Mouse (Mus musculus) kidney, embryonic 15.5 days (tissue): ENCODE data around the gene Klk1b8. TPM values are rescaled to one million over a fixed set of nuclear protein-coding genes. Genes with fewer than 3 reads are reported as not detected.
"Not testable (repeated sequence)": the region's sequence is repeated elsewhere in the genome, so short reads cannot be mapped to it uniquely, and the experiment has no call there.

Source experiments
- ATAC-seq: fragments of 200-750 bp; cut with Nextera tagmentation; replicated peaks from 2 replicates; pipeline ENCODE4 v1.8.0; 2017; ENCODE audit warnings: moderate TSS enrichment; ENCODE audit not compliant: low FRiP score
- H3K27ac ChIP-seq: fragments of 300-500 bp; sonication (generic); 2 replicates; pipeline ENCODE4 v1.5.1; 2015; ENCODE audit warnings: mild to moderate bottlenecking, inconsistent platforms
- H3K27me3 ChIP-seq: fragments of 300-500 bp; sonication (generic); 2 replicates; pipeline ENCODE4 v1.6.1; 2015; ENCODE audit warnings: inconsistent platforms
- H3K36me3 ChIP-seq: fragments of 300-500 bp; sonication (generic); 2 replicates; pipeline ENCODE4 v1.6.1; 2015; ENCODE audit warnings: inconsistent platforms
- H3K4me1 ChIP-seq: fragments of 300-500 bp; sonication (generic); 2 replicates; pipeline ENCODE4 v1.6.1; 2015; ENCODE audit warnings: inconsistent platforms
- H3K4me2 ChIP-seq: fragments of 300-500 bp; sonication (generic); 2 replicates; pipeline ENCODE4 v1.6.1; 2015; ENCODE audit warnings: moderate library complexity, mild to moderate bottlenecking, inconsistent platforms
- H3K4me3 ChIP-seq: fragments of 300-500 bp; sonication (generic); replicated peaks from 2 replicates; pipeline ENCODE4 v1.5.1; 2015; ENCODE audit warnings: mild to moderate bottlenecking, inconsistent platforms
- H3K9ac ChIP-seq: fragments of 300-500 bp; sonication (generic); 2 replicates; pipeline ENCODE4 v1.6.1; 2015; ENCODE audit warnings: mild to moderate bottlenecking, inconsistent platforms
- H3K9me3 ChIP-seq: fragments of 300-500 bp; sonication (generic); replicated peaks from 2 replicates; pipeline ENCODE4 v1.6.1; 2016; ENCODE audit warnings: inconsistent platforms
- WGBS: fragments of 180-500 bp; shearing (Covaris S2); methylation state at CpG from one replicate; pipeline ENCODE4 v1.1.7; 2015; ENCODE audit warnings: mixed read lengths; 5-methylcytosine and 5-hydroxymethylcytosine counted together
- polyA plus RNA-seq: library from polyadenylated mRNA; unstranded; fragments of >200 nt; fragmentation: Nextera tagmentation; extraction: Ambion mirVana; gene quantifications from 2 replicates; pipeline ENCODE4 v1.2.1, GENCODE M21; 2015

The Klk1b8 gene
- polyA plus RNA-seq, 1 experiment from 2014 or later, result not detected

DNA sequence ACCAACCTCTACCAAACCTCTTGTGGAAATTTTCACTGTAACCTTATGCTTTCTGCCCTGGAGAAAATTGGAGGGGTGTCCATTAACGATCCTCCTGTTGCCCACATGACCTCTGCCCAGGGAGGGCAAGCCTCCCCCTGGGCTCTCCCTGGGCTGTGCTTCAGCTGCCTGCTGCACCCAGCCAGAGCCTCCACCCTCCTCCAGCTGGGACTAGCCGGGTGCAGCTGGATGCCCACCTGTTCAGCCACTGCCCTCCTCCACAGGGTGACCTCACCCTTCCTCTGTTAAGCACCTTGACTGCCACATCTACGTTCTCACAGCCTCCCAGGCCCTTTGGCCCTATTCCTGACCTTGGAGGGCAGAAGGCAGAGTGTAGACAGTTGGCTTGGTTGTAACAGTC is 15.7 kb upstream of the Klk1b8 start:
- no peak overlapping the region for H3K9ac ChIP-seq
- no peaks in the 10 kb centered on the region for H3K36me3 ChIP-seq
- H3K4me3 ChIP-seq, result no peak overlapping the region
- no peaks in the 10 kb centered on the region for H3K27me3 ChIP-seq
- H3K27ac ChIP-seq, result no peak overlapping the region
- ATAC-seq, result peak; percentile 80
- WGBS, result 29% methylated on average over 3 of the region's 3 CpGs
- no peaks in the 10 kb centered on the region for H3K9me3 ChIP-seq
- H3K4me2 ChIP-seq, result no peak overlapping the region
- H3K4me1 ChIP-seq, result 0 out of 2 replicates have a peak, but pooled peaks cover 5% of the 10 kb centered on the region

GRCm38 (mm10) chr7:43936551-43936950 is 13.9 kb upstream of the Klk1b8 start:
- H3K4me2 ChIP-seq, result no peak overlapping the region
- WGBS, result 85% methylated on average over 14 of the region's 14 CpGs
- H3K4me3 ChIP-seq, result no peak overlapping the region
- H3K27ac ChIP-seq, result no peak overlapping the region
- no peaks in the 10 kb centered on the region for H3K27me3 ChIP-seq
- H3K36me3 ChIP-seq, result no peaks in the 10 kb centered on the region
- H3K9ac ChIP-seq, result no peak overlapping the region
- 0 out of 2 replicates have a peak, but pooled peaks cover 5% of the 10 kb centered on the region for H3K4me1 ChIP-seq
- H3K9me3 ChIP-seq, result no peaks in the 10 kb centered on the region
- ATAC-seq, result no peak

DNA sequence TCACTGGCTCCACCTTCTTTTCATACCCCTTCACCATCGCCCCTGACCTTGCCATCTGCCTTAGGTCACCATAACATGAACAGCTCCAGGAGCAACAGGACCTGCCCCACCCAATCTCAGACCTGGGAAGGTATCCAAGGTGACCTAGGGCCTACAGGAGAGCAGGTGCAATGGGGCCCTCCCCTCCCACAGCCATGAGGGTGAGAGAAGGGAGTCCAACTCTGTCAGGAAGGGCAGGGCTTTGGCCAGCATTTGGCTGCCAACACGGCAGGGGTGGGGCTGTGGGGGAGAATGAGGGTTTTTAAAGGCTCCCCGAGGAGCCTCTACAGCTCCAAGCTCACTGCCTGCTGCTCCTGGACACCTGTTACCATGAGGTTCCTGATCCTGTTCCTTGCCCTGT is 8.2 kb upstream of the Klk1b8 start:
- H3K27ac ChIP-seq, H3K4me2 ChIP-seq, H3K9ac ChIP-seq, ATAC-seq, H3K9me3 ChIP-seq, H3K36me3 ChIP-seq, H3K4me3 ChIP-seq, H3K4me1 ChIP-seq, H3K27me3 ChIP-seq: not testable (repeated sequence)
- 71% methylated on average over 3 of the region's 3 CpGs for WGBS

GRCm38 (mm10) chr7:43944727-43945264 is 5.7 kb upstream of the Klk1b8 start:
- ATAC-seq, result no peak
- Histone ChIP-seq H3K4me2 (no peak overlapping the region), H3K27ac (no peak overlapping the region), H3K4me3 (no peak overlapping the region), H3K9ac (no peak overlapping the region), H3K36me3 (no peaks in the 10 kb centered on the region), H3K4me1 (no peaks in the 10 kb centered on the region), H3K9me3 (no peaks in the 10 kb centered on the region), H3K27me3 (no peaks in the 10 kb centered on the region)
- WGBS, result 76% methylated on average over 3 of the region's 3 CpGs

GRCm38 (mm10) chr7:43952703-43953102 is 2.2 kb downstream of the Klk1b8 start:
- no peak overlapping the region for H3K27ac ChIP-seq
- WGBS, result 28% methylated on average over 4 of the region's 4 CpGs
- peak; percentile 79 for ATAC-seq
- no peak overlapping the region for H3K9ac ChIP-seq
- no peaks in the 10 kb centered on the region for H3K27me3 ChIP-seq
- H3K36me3 ChIP-seq, result no peaks in the 10 kb centered on the region
- no peak overlapping the region for H3K4me3 ChIP-seq
- no peaks in the 10 kb centered on the region for H3K9me3 ChIP-seq
- H3K4me1 ChIP-seq, result 0 out of 2 replicates have a peak, but pooled peaks cover 10% of the 10 kb centered on the region
- H3K4me2 ChIP-seq, result no peak overlapping the region

DNA sequence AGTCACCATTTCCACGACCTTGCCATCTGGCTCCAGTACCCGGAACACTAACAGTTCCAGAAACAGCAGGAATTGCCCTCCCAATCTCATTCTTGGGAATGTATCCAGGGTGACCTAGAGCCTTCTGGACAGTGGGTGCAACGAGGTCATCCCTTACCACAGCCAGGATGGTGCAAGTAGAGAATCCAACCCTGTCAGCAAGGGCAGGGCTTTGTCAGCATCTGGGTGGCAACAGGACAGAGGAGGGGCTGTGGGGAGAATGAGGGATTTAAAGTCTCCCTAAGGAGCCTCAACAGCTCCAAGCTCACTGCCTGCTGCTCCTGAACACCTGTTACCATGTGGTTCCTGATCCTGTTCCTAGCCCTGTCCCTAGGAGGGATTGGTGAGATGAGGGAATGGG is 16.0 kb downstream of the Klk1b8 start, which contains the start of gene Klk1b1:
Klk1b1 (plus strand) TSS at position 301 of the 400 bp plus-strand sequence.
- WGBS, result 69% methylated on average over 3 of the region's 3 CpGs
- Histone ChIP-seq H3K27ac (no peak within 1 kb of the TSS), H3K36me3 (no peaks in the 10 kb centered on the region), H3K27me3 (no peaks in the 10 kb centered on the region), H3K4me3 (no peak within 1 kb of the TSS), H3K4me2 (no peak within 1 kb of the TSS), H3K9ac (no peak within 1 kb of the TSS), H3K9me3 (no peaks in the 10 kb centered on the region), H3K4me1 (no peaks in the 10 kb centered on the region)
- ATAC-seq, result no peak

- no peak overlapping the region for H3K4me3 ChIP-seq
- no peaks in the 10 kb centered on the region for H3K27me3 ChIP-seq
- no peak for ATAC-seq
- WGBS, result 79% methylated on average over 3 of the region's 3 CpGs
- H3K27ac ChIP-seq, result no peak overlapping the region
- H3K4me2 ChIP-seq, result no peak overlapping the region
- no peak overlapping the region for H3K9ac ChIP-seq
- H3K36me3 ChIP-seq, result no peaks in the 10 kb centered on the region
- no peaks in the 10 kb centered on the region for H3K9me3 ChIP-seq
- no peaks in the 10 kb centered on the region for H3K4me1 ChIP-seq
These were observed 16.6 kb downstream of the Klk1b8 start for GRCm38 (mm10) chr7:43967058-43967457.

DNA sequence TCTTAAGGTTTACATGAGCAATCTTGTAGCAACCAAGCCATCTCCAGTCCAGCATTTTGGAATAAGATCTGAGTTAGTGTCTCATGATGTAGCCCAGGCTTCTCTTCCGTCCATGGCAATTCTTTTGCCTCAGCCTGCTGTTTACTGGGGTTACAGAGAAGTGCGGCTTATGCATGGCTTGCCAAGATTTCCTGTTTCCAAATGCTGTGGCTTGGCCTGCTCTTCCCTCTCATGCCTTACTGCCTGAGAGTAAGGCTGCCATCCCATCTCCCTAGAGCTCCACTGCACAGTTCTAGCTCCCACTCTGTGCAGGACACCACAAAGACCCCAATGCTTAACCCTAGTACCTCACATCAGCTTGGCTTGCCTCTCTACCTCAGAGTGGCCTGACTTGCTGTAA is 17.1 kb downstream of the Klk1b8 start:
- Histone ChIP-seq H3K9me3 (no peaks in the 10 kb centered on the region), H3K27ac (no peak overlapping the region), H3K4me2 (no peak overlapping the region), H3K9ac (no peak overlapping the region), H3K4me3 (no peak overlapping the region), H3K36me3 (no peaks in the 10 kb centered on the region), H3K27me3 (no peaks in the 10 kb centered on the region), H3K4me1 (no peaks in the 10 kb centered on the region)
- no peak for ATAC-seq
- WGBS, result 84% methylated on average over 2 of the region's 2 CpGs

- H3K4me2 ChIP-seq, H3K36me3 ChIP-seq, H3K27ac ChIP-seq, ATAC-seq, H3K9ac ChIP-seq, H3K9me3 ChIP-seq, H3K27me3 ChIP-seq, H3K4me1 ChIP-seq, H3K4me3 ChIP-seq: not testable (repeated sequence)
- WGBS, result 63% methylated on average over 1 of the region's 1 CpGs
These were observed 25.3 kb downstream of the Klk1b8 start, which contains the start of gene Klk1b9 for GRCm38 (mm10) chr7:43975761-43976160. Klk1b9 (plus strand) TSS chr7:43976061.

GRCm38 (mm10) chr7:43985657-43986056 is 35.2 kb downstream of the Klk1b8 start:
- no peaks in the 10 kb centered on the region for H3K9me3 ChIP-seq
- H3K27ac ChIP-seq, result no peak overlapping the region
- H3K9ac ChIP-seq, result no peak overlapping the region
- H3K36me3 ChIP-seq, result no peaks in the 10 kb centered on the region
- no peak overlapping the region for H3K4me3 ChIP-seq
- ATAC-seq, result no peak
- H3K27me3 ChIP-seq, result no peaks in the 10 kb centered on the region
- no peaks in the 10 kb centered on the region for H3K4me1 ChIP-seq
- no peak overlapping the region for H3K4me2 ChIP-seq

DNA sequence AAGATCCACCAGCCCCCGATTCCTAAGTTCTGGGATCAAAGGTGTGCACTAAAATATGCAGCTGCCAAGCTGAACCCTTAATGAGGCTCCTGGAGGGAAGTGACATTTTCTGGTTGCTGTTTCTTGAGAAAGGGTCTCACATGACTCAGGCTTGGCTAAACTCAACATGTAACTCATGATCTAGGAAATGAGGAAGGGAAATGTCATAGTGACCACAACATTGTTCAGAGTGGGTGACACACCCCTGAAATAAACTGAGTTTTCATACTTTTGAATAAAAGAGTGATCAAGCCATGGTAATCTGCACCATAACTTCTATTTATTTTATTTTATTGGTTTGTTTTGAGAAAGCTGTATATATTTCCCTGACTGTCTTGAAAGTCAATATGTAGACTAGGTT is 44.4 kb downstream of the Klk1b8 start:
- not testable (repeated sequence) for ATAC-seq, H3K36me3 ChIP-seq, H3K9ac ChIP-seq, H3K4me1 ChIP-seq, H3K4me3 ChIP-seq, H3K9me3 ChIP-seq, H3K4me2 ChIP-seq, H3K27me3 ChIP-seq, H3K27ac ChIP-seq
- WGBS, result 55% methylated on average over 1 of the region's 1 CpGs

- H3K36me3 ChIP-seq, H3K27me3 ChIP-seq, H3K9me3 ChIP-seq, H3K27ac ChIP-seq, ATAC-seq, H3K4me3 ChIP-seq, H3K4me1 ChIP-seq, H3K9ac ChIP-seq, H3K4me2 ChIP-seq: not testable (repeated sequence)
- WGBS, result 84% methylated on average over 4 of the region's 4 CpGs
These were observed 45.1 kb downstream of the Klk1b8 start, which contains the start of gene Klk1b11 for GRCm38 (mm10) chr7:43995577-43995976. Klk1b11 (plus strand) TSS chr7:43995877.
